Mouse (Mus musculus): Measurements from ENCODE around the gene Crtac1. TPM values are rescaled to one million over a fixed set of nuclear protein-coding genes. Genes with fewer than 3 reads are reported as not detected.
A peak's percentile ranks its signal among the peaks of the same experiment; 100 is the strongest.

Gene Crtac1
- total and polyA plus RNA-seq, 3 experiments, result 0.15 TPM; not detected in 2

GRCm38 (mm10) chr19:42443887-42444409 is 12.4 kb upstream of the Crtac1 start:
- Histone ChIP-seq H3K79me2 (ENCODE audit: control insufficient read depth, insufficient read depth, low read length, poor library complexity) (no peaks in the 10 kb centered on the region), H3K4me3 (ENCODE audit: control insufficient read depth in 1 of 2, insufficient read depth in 1 of 2, low read depth in 2 of 2, low read length in 2 of 2) (no peak overlapping the region), H3K4me1 (ENCODE audit: control insufficient read depth in 1 of 2, insufficient read depth in 2 of 2, low read length in 2 of 2) (no peaks in the 10 kb centered on the region), H3K9me3 (replicated peaks; ENCODE audit: insufficient read depth, low read length) (no peaks in the 10 kb centered on the region), H3K36me3 (ENCODE audit: control insufficient read depth in 1 of 2, insufficient read depth in 2 of 2, low read length in 2 of 2) (no peaks in the 10 kb centered on the region), H3K27ac (ENCODE audit: control insufficient read depth, low read depth, low read length) (no peak overlapping the region), H3K27me3 (ENCODE audit: control insufficient read depth in 1 of 2, insufficient read depth in 2 of 2, low read length in 2 of 2) (no peaks in the 10 kb centered on the region), H3K9ac (ENCODE audit: control insufficient read depth, low read depth, low read length, poor library complexity, severe bottlenecking) (no peak overlapping the region)
- TF ChIP-seq ELF1 (IDR thresholded peaks at IDR 0.05; ENCODE audit: low read depth, low read length) (no peak), HCFC1 (IDR thresholded peaks at IDR 0.05; ENCODE audit: low read depth, low read length) (no peak), CTCF (IDR thresholded peaks at IDR 0.05 in 2 of 3, conservative IDR thresholded peaks at IDR 0.05 in 1 of 3; ENCODE audit: control insufficient read depth in 1 of 3, insufficient read depth in 1 of 3, low read depth in 2 of 3, low read length in 3 of 3, poor library complexity in 1 of 3, severe bottlenecking in 1 of 3) (peak; percentile 67 to 91 (median 78)), RAD21 (IDR thresholded peaks at IDR 0.05; ENCODE audit: low read depth, low read length) (peak; percentile 24), SMC3 (IDR thresholded peaks at IDR 0.05; ENCODE audit: low read depth, low read length) (peak; percentile 47), ZKSCAN1 (IDR thresholded peaks at IDR 0.05; ENCODE audit: low read depth, low read length) (peak; percentile 97)
- DNase-seq (ENCODE audit: low read depth, low spot score), result peak; percentile 45

GRCm38 (mm10) chr19:42443266-42443665 is 11.7 kb upstream of the Crtac1 start:
- Histone ChIP-seq H3K9ac (ENCODE audit: control insufficient read depth, low read depth, low read length, poor library complexity, severe bottlenecking) (no peak overlapping the region), H3K36me3 (ENCODE audit: control insufficient read depth in 1 of 2, insufficient read depth in 2 of 2, low read length in 2 of 2) (no peaks in the 10 kb centered on the region)
- DNase-seq (ENCODE audit: low read depth, low spot score), result no peak

GRCm38 (mm10) chr19:42442246-42443197 is 10.9 kb upstream of the Crtac1 start:
- DNase-seq (ENCODE audit: low read depth, low spot score), result no peak
- no peak overlapping the region for H3K27ac ChIP-seq (ENCODE audit: control insufficient read depth, low read depth, low read length)
- no peak overlapping the region for H3K4me3 ChIP-seq (ENCODE audit: control insufficient read depth in 1 of 2, insufficient read depth in 1 of 2, low read depth in 2 of 2, low read length in 2 of 2)
- no peaks in the 10 kb centered on the region for H3K27me3 ChIP-seq (ENCODE audit: control insufficient read depth in 1 of 2, insufficient read depth in 2 of 2, low read length in 2 of 2)
- no peaks in the 10 kb centered on the region for H3K79me2 ChIP-seq (ENCODE audit: control insufficient read depth, insufficient read depth, low read length, poor library complexity)
- no peaks in the 10 kb centered on the region for H3K36me3 ChIP-seq (ENCODE audit: control insufficient read depth in 1 of 2, insufficient read depth in 2 of 2, low read length in 2 of 2)
- H3K4me1 ChIP-seq (ENCODE audit: control insufficient read depth in 1 of 2, insufficient read depth in 2 of 2, low read length in 2 of 2), result no peaks in the 10 kb centered on the region
- no peak for TF ChIP-seq HCFC1 (IDR thresholded peaks at IDR 0.05; ENCODE audit: low read depth, low read length)
- no peak for TF ChIP-seq ETS1 (IDR thresholded peaks at IDR 0.05; ENCODE audit: low read depth, low read length)
- TF ChIP-seq RAD21 (IDR thresholded peaks at IDR 0.05; ENCODE audit: low read depth, low read length), result no peak
- no peak for TF ChIP-seq ELF1 (IDR thresholded peaks at IDR 0.05; ENCODE audit: low read depth, low read length)
- no peak for TF ChIP-seq MAZ (IDR thresholded peaks at IDR 0.05; ENCODE audit: low read depth, low read length)
- TF ChIP-seq UBTF (IDR thresholded peaks at IDR 0.05; ENCODE audit: borderline replicate concordance, insufficient read depth, low read depth, low read length), result no peak
- no peak for TF ChIP-seq MYC (IDR thresholded peaks at IDR 0.05; ENCODE audit: low read depth, low read length)
- no peak for TF ChIP-seq ZC3H11A (IDR thresholded peaks at IDR 0.05; ENCODE audit: low read depth, low read length)
- TF ChIP-seq ZMIZ1 (IDR thresholded peaks at IDR 0.05; ENCODE audit: low read depth, low read length), result no peak
- TF ChIP-seq TCF12 (IDR thresholded peaks at IDR 0.05; ENCODE audit: low read depth, low read length), result no peak
- TF ChIP-seq MYB (IDR thresholded peaks at IDR 0.05; ENCODE audit: low read depth, low read length), result no peak
- no peaks in the 10 kb centered on the region for H3K9me3 ChIP-seq (replicated peaks; ENCODE audit: insufficient read depth, low read length)
- no peak overlapping the region for H3K9ac ChIP-seq (ENCODE audit: control insufficient read depth, low read depth, low read length, poor library complexity, severe bottlenecking)

More at GRCm38 (mm10) chr19:42443266-42443665, 11.7 kb upstream of the Crtac1 start:
- Histone ChIP-seq H3K79me2 (ENCODE audit: control insufficient read depth, insufficient read depth, low read length, poor library complexity) (no peaks in the 10 kb centered on the region), H3K27me3 (ENCODE audit: control insufficient read depth in 1 of 2, insufficient read depth in 2 of 2, low read length in 2 of 2) (no peaks in the 10 kb centered on the region), H3K27ac (ENCODE audit: control insufficient read depth, low read depth, low read length) (no peak overlapping the region), H3K4me1 (ENCODE audit: control insufficient read depth in 1 of 2, insufficient read depth in 2 of 2, low read length in 2 of 2) (no peaks in the 10 kb centered on the region), H3K4me3 (ENCODE audit: control insufficient read depth in 1 of 2, insufficient read depth in 1 of 2, low read depth in 2 of 2, low read length in 2 of 2) (no peak overlapping the region), H3K9me3 (replicated peaks; ENCODE audit: insufficient read depth, low read length) (no peaks in the 10 kb centered on the region)
- TF ChIP-seq ZKSCAN1 (IDR thresholded peaks at IDR 0.05; ENCODE audit: low read depth, low read length) (no peak), SMC3 (IDR thresholded peaks at IDR 0.05; ENCODE audit: low read depth, low read length) (no peak), ELF1 (IDR thresholded peaks at IDR 0.05; ENCODE audit: low read depth, low read length) (no peak), RAD21 (IDR thresholded peaks at IDR 0.05; ENCODE audit: low read depth, low read length) (no peak), EP300 (IDR thresholded peaks at IDR 0.05; ENCODE audit: low read depth in 1 of 2, low read length in 2 of 2) (no peak)

Data from MEL (cell line).